16 mouse cellular contexts compared by ENCODE assay signal in the genomic region with DNA sequence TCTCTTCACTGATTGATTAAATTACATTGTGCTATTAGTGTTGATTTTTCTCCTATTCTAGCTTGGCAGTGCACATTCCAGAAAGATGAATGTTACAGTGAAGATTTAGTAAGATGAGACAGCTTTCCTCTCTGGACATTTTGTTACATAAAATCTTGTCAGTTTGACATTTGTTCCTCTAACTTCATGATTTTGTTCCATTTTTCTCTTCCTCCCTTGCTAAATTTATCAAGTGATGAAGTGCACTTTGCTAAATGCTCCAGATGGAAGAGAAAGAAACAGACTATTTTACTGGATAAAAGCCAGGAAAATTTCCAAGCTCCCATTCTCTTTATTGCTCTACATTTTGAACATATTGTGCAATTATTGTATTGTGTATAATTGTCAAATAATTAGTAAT.
"Had no signal": no experiment of that assay in that cellular context is flagged by ENCODE, and none has a peak within 500 bp of the region (broad histone marks: within the 10 kb centered on the region; RNA-seq: fewer than 3 reads in every experiment).

No protein-coding gene starts in this region.

- H3K4me1 ChIP-seq: limb, embryonic 12.5 days; limb, embryonic 15.5 days had no signal

- H3K36me3 ChIP-seq: limb, embryonic 12.5 days; limb, embryonic 15.5 days had no signal

- H3K4me3 ChIP-seq: left cerebral cortex, adult 2 months; limb, embryonic 12.5 days; limb, embryonic 15.5 days had no signal

- ATAC-seq: liver, postnatal 0 days had no signal

- H3K4me2 ChIP-seq: limb, embryonic 12.5 days; limb, embryonic 15.5 days; liver, embryonic 11.5 days; lung, embryonic 14.5 days; midbrain, embryonic 11.5 days had no signal

- H3K9me3 ChIP-seq: limb, embryonic 12.5 days; limb, embryonic 15.5 days had no signal

- H3K27me3 ChIP-seq: limb, embryonic 12.5 days; limb, embryonic 15.5 days had no signal

- DNase-seq: kidney, adult 2 months; kidney, postnatal 25 days; layer of hippocampus, adult 9-11 months; liver, postnatal 0 days; lung, embryonic 14.5 days; lung, postnatal 10 days; lung, postnatal 36 days; midbrain, embryonic 14.5 days; thymus, postnatal 25 days had no signal

- H3K27ac ChIP-seq: kidney, postnatal 0 days; left cerebral cortex, adult 2 months; limb, embryonic 12.5 days; limb, embryonic 15.5 days; liver, embryonic 14.5 days had no signal

- H3K9ac ChIP-seq: limb, embryonic 12.5 days; limb, embryonic 15.5 days; liver, embryonic 14.5 days; liver, postnatal 0 days; lung, embryonic 14.5 days had no signal
